Mouse (Mus musculus) left cerebral cortex, adult 11 months (tissue): ENCODE data around the gene Lrrc25.
"Not testable (repeated sequence)": the region's sequence is repeated elsewhere in the genome, so short reads cannot be mapped to it uniquely, and the experiment has no call there.

Source experiments
- DNase-seq: peaks from one replicate; pipeline ENCODE4 v3.0.0; 2022; ENCODE audit warnings: low spot score

Lrrc25 gene

DNA sequence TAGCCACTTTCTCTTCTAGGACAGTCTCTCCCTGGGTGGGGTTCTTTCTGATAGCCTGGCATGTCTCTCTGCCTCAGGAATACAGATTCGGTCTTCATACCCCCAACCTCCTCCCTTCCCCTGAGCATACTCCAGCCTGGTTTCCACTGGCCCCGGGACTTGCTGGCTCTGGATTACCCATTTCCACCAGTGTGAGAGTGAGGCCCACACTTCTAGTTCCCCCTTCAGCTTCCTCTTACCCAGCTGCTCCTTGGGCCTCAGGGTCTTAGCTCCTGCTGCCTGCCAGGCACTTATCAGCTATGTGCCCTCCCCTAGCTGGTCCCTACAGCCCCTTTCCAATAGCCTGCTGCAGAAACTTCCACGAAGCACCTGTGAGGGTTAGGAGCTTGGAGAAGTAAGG is at the start of gene Lrrc25:
TSS of gene Lrrc25 (plus strand) at position 262 of the 400 bp plus-strand sequence.
- no peak for DNase-seq

DNA sequence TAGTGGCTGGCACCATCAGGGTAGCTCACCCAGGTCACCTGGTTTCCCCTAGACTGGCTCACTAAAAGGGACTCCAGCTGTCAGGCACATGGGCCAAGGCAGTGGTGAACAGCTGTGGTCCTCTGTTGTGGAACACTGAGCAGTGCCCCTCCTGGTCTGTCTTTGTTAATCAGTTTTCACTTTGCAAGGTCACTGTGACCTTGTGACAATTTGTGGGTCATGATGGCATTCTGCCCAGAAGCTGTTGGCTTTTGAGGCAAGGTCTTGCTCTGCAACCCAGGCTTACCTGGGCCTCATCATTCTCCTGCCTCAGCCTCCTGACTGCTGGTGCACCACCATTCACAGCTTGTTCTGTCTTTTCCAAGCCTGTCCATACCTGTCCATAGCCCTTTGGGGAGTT is 45.6 kb upstream of the Lrrc25 start:
- DNase-seq: no peak

DNA sequence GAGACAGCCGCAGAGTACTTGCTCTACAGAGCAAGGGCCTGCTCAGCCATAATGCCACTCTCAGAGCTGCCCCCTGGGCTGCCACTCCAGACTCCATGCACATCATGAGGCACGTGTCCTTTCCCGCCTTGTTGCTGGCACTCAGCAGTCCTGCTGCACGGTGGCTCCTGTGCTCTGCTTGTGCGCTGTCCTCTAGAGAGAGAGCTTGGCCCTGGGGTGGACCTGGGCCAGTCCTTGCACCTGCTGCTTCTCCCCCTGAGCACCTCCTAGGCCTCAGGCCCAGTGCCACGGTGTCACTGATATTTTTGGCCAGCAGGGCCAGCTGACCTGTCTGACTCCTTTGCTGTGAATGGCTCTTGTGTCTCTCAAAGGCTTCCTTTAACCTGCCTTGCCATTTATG is 45.0 kb upstream of the Lrrc25 start:
- DNase-seq: no peak

GRCm38 (mm10) chr8:70574302-70574701 is 41.7 kb upstream of the Lrrc25 start:
- DNase-seq: no peak

GRCm38 (mm10) chr8:70574915-70575314 is 41.0 kb upstream of the Lrrc25 start:
- no peak for DNase-seq

GRCm38 (mm10) chr8:70577207-70577606 is 38.7 kb upstream of the Lrrc25 start:
- no peak for DNase-seq

DNA sequence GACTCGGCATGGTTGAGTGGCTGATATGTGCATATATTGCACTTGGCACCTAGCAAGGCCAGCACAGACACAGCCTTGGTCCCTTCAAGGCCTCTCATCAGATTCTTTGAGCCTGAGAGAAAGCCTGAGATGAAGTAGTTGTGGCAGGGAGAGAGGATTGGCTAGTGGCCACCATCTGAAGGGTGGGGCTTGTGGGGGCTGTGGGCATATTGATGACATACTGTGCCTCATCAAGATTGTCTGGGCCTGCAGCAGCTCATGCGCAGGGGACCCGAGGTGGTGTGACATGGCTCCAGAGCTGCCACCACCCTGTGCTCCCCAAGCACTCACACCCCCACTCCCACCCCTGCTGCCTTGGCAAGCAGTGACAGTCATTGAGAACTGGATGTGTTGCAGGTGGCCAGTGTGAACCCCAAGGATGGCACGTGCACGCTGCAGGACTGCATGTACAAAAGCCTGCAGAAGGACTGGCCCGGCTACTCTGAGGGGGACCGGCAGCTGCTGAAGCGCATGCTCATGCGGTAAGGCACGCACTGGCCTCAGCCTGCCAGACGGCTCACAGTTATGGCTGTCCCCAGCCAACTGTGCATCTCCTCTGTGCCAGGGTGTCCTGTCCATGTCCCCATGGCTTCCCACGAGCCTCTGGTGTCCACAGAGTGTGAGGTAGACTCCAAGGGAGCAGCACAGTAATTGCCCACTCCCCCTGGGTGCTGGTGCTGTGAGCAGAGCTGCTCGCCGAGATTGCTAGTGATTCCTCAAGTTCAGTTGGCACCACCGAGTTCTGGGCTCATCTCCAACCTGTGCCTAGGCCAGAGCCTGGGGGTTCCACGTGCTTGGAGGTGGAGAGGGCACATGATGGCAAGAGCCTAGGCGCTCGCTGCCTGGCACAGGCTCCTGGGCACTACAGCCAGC is 32.2 kb upstream of the Lrrc25 start:
- DNase-seq: no peak

GRCm38 (mm10) chr8:70584606-70585257 is 31.2 kb upstream of the Lrrc25 start:
- no peak for DNase-seq

- no peak for DNase-seq
These were observed 30.7 kb upstream of the Lrrc25 start for GRCm38 (mm10) chr8:70585258-70585652.

DNA sequence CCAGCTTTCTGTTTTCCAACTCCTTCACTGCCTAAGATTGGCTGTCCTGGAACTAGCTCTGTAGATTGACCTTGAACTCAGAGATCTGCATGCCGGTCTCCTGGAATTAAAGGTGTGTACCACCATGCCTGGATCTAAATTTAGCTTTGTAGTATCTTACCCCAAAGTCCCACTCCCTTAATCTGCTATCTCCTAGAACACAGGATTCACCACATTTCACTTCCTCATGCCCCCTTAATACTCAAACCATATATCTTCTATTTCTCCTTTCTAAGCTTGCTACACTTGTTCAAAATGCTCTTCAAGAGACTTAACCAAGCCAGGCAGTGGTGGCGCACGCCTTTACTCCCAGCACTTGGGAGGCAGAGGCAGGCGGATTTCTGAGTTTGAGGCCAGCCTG is 28.0 kb upstream of the Lrrc25 start:
- DNase-seq: not testable (repeated sequence)

GRCm38 (mm10) chr8:70591569-70591968 is 24.4 kb upstream of the Lrrc25 start:
- DNase-seq: no peak

DNA sequence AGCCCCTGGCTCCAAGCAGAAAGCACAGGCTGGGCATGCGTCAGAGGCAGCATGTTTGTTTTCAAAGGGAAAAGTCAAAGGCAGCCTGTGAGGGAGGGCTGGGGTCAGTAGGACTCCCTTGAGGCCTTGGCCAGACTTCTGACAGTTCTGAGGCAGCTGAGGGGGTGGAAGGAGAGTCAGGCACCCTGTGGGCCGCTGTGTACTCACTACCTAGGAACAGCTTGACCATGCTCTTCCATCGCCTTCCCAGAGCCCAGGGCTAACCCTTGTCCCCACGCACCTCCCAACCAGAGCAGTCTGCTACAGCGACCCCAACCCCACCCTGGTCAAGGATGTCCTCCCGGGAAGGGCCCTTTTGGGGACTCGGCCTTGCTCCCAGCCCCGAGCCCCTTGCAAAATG is 22.8 kb upstream of the Lrrc25 start:
- DNase-seq: no peak

GRCm38 (mm10) chr8:70593961-70594609 is 21.9 kb upstream of the Lrrc25 start, which contains the start of gene Isyna1:
Isyna1 (plus strand) TSS chr8:70594373.
- no peak for DNase-seq

GRCm38 (mm10) chr8:70594621-70595564 is 21.1 kb upstream of the Lrrc25 start:
- DNase-seq: no peak

DNA sequence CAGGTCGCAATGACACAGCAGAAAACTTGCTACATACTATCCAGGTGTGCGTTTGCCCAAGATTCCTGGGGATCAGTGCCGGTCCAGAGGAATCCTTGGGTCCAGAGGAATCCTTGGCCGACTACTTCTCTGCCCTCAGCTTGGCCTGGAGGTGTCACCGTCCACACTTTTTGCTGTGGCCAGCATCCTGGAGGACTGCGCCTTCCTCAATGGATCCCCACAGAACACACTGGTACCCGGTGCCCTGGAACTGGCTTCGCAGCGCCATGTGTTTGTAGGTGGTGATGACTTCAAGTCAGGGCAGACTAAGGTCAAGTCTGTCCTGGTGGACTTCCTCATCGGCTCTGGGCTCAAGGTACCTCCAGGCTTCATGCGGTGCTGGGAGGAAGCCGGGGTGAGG is 20.1 kb upstream of the Lrrc25 start:
- no peak for DNase-seq

DNA sequence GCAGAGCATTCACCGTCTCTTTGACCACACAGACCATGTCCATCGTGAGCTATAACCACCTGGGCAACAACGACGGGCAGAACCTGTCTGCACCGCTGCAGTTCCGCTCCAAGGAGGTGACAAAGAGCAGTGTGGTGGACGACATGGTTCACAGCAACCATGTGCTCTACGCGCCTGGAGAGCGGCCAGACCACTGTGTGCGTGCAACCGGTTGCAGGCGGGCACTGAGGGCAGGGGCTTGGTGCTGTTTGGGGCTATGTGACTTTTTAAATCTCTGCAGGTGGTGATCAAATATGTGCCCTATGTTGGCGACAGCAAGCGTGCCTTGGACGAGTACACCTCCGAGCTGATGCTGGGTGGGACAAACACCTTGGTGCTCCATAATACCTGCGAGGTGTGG is 19.7 kb upstream of the Lrrc25 start:
- no peak for DNase-seq

- no peak for DNase-seq
These were observed 19.1 kb upstream of the Lrrc25 start for GRCm38 (mm10) chr8:70596775-70597416.

GRCm38 (mm10) chr8:70597417-70598272 is 18.3 kb upstream of the Lrrc25 start:
- DNase-seq: no peak

DNA sequence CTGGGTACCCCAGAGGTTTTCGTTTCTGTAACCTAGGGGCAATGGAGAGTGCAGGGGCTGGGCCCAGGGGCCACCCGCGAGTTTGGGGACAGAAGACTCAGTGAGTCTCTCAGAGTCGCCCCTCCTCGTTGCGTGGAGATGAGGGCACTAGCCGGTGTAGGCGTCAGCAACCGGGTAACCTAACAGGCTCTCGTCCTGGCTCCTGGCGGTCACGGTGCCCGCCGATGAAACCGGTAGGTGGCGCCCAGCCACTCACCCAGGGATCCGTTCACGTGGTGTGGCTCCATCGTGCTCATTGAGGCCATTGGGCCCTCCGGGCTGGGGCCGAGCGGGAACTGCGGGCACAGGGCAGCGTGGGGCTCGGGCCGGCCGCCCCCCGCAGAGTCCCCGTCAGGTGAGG is 17.7 kb upstream of the Lrrc25 start:
- no peak for DNase-seq

DNA sequence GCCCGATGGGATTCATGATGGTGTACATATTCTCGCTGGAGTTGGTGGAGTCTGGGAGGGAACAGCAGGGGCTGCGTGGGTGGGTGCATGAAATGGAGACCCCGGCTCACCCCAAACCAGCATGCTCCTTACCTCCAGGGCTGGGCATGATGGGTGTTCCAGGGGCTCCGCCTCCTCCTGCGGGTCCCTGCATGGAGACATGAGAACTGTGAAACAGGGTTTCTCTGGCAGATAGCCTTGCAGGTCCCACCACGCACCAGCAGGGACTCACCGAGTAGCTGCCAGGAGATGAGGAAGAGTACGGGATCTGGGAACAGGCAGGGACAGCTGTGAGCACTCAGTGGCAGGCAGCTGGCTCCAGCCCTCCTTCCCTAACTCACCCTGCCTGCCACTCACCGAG is 17.2 kb upstream of the Lrrc25 start:
- no peak for DNase-seq
